Mouse (Mus musculus): ENCODE data around the gene Mtg2.

Gene Mtg2

DNA sequence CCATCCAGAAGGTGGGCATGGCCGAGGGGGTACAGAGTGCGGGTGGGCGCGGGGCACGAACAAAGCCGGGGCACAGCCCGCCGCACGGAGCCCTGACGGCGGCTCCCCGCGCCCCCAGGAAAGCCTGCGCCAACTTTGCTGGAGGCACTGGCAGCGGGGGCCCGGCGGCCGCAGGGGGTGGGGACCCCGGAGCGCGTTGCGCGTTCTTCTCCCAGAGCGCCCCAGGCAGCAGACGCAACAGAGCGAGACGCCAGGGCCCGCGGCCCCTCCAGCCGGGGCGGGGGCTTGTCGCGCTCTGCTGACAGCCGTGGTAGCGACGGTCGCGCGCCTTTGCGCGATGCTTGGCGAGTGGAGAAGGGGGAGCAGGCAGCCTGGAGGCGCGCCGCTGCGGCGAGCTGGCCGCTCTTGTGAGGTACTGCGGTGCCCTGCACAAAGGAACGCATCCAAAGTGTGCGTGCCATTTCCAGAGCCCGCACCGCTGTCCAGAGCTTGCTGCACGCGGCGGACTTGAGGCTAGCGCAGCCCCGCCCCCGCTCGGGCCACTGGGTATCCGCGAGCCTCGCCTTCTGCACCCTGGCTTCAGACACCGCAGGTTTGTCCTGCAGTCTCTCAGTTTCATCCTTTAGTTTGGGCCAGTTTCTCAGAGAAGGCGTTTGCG lies 27.4 kb upstream of the Mtg2 start:
- CTCF ChIA-PET, result interaction anchor here (0.6 to 2.4 kb wide), 9 partner anchors 8 to 184 kb away, joined by 3 to 35 read pairs (median 5); partner anchors contain the start of gene Mtg2 (in 1 of the 4)
- POLR2A ChIA-PET, result interaction anchor here (0.6 to 9.8 kb wide), 58 partner anchors 7 to 678 kb away, joined by 3 to 99 read pairs (median 4); partner anchors contain the start of genes Lsm14b (in 4 of the 4), Mtg2 (in 3 of the 4), Osbpl2 (in 3 of the 4) and Hrh3 (in 1 of the 4)

GRCm38 (mm10) chr2:180045283-180045682 lies 25.1 kb upstream of the Mtg2 start:
- CTCF ChIA-PET, result interaction anchor here (0.6 to 1.6 kb wide), 7 partner anchors 19 to 830 kb away, joined by 3 to 5 read pairs (median 3); no protein-coding TSS in a partner anchor
- POLR2A ChIA-PET, result interaction anchor here in 2 of 4 experiments (1.2 to 7.5 kb wide), 5 partner anchors 10 to 84 kb away, joined by 3 to 95 read pairs (median 5); partner anchors contain the start of genes Lsm14b (in 1 of the 2) and Mtg2 (in 1 of the 2)

GRCm38 (mm10) chr2:180047580-180047979 lies 22.8 kb upstream of the Mtg2 start:
- ChIA-PET CTCF (interaction anchor here in 3 of 4 experiments (0.7 to 1.4 kb wide), 5 partner anchors 9 to 127 kb away, joined by 3 to 7 read pairs (median 3); no protein-coding TSS in a partner anchor), POLR2A (interaction anchor here in 2 of 4 experiments (0.9 to 2.3 kb wide), 2 partner anchors 23 to 187 kb away, joined by 3 to 7 read pairs; partner anchors contain the start of gene Mtg2 (in 1 of the 2))

DNA sequence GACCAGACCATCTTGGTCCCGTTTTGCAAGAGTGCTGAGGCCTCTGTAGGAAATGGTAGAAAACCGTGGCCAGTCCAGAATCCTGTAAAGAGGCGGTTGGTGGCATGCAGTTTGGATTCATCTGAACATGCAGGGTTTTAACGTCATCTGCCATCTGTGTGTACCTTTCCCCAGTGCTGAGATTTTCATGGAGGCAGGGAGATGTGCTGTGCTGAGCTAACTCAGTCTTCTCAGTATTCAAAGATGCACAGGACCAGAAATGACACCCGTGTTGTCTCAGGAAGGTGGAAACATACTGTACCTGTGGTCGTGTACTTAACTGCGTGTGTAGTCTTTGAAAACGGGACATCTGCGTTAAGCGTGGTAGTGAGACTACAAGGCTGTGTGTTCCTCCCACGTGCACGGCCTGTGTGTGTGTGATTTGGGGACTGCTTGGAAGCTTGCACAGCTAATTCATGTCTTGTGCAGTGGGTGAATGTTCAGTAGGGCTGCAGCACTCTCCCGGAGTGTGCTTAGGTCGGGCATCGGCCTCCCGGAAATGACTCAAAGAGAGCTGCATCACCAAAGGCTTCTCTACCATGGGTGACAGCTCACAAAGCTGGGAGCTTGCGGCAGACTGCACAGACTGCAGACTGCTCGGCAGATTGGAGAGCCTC lies 22.3 kb upstream of the Mtg2 start:
- CTCF ChIA-PET, result interaction anchor here in 2 of 4 experiments (0.7 to 5.5 kb wide), 5 partner anchors 8 to 126 kb away, joined by 3 to 42 read pairs (median 3); no protein-coding TSS in a partner anchor
- POLR2A ChIA-PET, result interaction anchor here in 1 of 4 experiments (0.7 to 1.4 kb wide), 5 partner anchors 9 to 187 kb away, joined by 3 to 5 read pairs (median 3); partner anchors contain the start of gene Mtg2

DNA sequence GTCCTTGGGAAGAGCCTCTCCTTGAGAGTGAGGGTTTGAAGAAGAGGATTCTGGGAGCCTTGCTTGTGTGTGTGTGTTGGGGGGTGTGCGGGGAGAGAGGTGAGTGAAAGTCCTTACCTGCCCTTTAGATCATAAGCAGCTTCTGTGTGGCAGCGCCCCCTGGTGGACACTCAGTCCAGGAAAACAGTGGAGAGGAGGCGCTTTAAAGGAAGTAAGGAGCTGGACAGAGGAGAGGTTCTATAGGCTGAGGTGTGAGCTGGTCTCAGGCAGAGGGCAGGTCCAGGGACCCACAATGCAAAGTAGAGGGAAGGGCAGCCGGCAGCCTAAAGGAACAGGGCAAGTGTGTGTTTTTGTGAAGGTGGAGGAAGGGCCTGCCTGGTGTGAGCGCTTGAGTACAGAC lies 19.4 kb upstream of the Mtg2 start:
- CTCF ChIA-PET, result interaction anchor here (0.5 to 5.5 kb wide), 183 partner anchors 8 to 1428 kb away, joined by 3 to 42 read pairs (median 4); partner anchors contain the start of genes Mtg2 (in 4 of the 4), Psma7 (in 4 of the 4), Ss18l1 (in 4 of the 4) and Hrh3 (in 2 of the 4)
- POLR2A ChIA-PET, result interaction anchor here (0.5 to 2.7 kb wide), 27 partner anchors 9 to 206 kb away, joined by 3 to 22 read pairs (median 5); partner anchors contain the start of genes Mtg2 (in 3 of the 4), Psma7 (in 3 of the 4), Ss18l1 (in 3 of the 4) and Rps21 (in 2 of the 4)

DNA sequence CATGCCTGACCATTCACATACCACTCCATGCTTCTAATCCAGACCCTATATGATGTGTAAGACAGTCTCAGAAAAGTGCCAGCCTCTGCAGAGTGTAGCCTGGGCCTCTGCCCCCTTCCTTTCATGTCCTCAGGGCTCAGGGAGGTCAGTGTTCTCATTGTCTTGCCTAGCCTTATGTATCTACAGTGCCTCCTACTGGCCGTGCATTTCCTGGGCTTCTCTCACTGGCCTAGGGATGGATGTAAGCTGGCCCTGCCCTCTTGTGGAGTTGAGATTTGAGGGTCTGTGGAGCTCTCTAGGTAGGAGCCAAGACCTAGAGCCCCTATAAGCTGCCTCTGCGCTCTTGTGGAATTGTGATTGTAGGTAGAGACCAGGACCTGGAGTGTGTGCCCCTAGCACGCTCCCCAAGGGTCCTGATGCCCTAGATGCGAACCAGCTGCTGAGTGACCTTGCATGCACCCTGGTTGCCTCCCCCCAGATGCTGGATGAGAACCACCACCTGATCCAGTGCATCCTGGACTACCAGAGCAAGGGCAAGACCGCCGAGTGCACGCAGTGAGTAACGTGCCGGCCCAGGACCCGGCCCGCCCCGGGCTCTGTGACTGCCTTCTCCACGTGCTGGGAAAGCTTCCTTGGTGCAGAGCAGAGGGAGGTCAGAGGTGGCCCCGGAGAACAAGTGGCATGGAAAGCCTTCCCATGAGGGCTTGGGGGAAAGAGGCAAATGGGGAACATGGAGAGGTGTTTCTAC lies 18.2 kb upstream of the Mtg2 start:
- CTCF ChIA-PET, result interaction anchor here (0.5 to 5.5 kb wide), 55 partner anchors 8 to 1612 kb away, joined by 3 to 42 read pairs (median 6); partner anchors contain the start of genes Hrh3 (in 2 of the 4), Mtg2 (in 2 of the 4), Psma7 (in 2 of the 4) and Ss18l1 (in 2 of the 4)
- POLR2A ChIA-PET, result interaction anchor here in 3 of 4 experiments (0.6 to 2.7 kb wide), 15 partner anchors 9 to 158 kb away, joined by 3 to 22 read pairs (median 6); partner anchors contain the start of genes Psma7 (in 3 of the 3), Ss18l1 (in 3 of the 3), Lsm14b (in 1 of the 3) and Mtg2 (in 1 of the 3)

- POLR2A ChIA-PET, result interaction anchor here (0.6 to 2.8 kb wide), 4 partner anchors 11 to 107 kb away, joined by 3 to 22 read pairs (median 9); partner anchors contain the start of genes Psma7 (in 2 of the 4), Ss18l1 (in 2 of the 4) and Mtg2 (in 1 of the 4)
- CTCF ChIA-PET, result interaction anchor here (0.8 to 5.5 kb wide), 12 partner anchors 11 to 198 kb away, joined by 3 to 42 read pairs (median 4); partner anchors contain the start of genes Psma7 (in 1 of the 4) and Ss18l1 (in 1 of the 4)
These were observed 17.4 kb upstream of the Mtg2 start for GRCm38 (mm10) chr2:180053001-180053400.

DNA sequence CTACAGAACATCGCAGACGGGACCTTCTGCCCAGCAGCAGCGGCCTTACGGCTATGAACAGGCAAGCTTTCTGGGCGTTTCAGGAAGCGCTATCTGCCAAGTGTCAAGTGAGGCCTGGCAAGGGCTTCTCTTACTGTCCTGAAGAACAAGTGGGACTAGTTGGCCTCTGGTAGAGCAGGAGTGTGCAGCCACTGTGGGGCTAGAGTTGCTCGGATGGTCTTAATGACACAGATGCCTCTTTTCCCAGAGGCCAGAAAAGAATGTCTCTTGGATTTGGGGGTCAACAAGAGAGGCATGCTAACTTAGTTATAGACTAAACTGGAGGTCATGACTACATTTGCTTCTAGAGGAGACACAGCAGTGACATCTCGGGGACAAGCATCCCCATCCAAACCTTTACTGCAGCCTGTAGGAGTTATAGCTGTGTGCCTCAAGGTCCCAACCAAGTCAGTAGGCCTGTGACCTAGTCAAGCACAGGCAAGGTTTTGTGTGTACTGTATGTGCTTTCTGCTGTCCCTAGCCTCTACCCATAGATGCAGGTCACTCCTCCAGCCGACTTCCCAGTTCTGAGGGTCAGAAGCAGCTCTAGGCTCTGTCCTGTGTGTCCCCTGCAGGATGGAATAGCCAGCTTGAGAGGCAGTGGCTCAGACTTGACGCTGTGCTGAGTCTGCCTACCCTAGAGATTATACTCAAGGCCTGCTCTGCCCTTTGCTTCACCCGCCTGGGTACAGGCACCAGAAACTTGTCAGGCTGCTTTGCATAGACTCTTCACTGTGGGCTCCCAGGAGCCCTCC lies 6.9 kb upstream of the Mtg2 start:
- ChIA-PET CTCF (interaction anchor here (0.9 to 3.8 kb wide), 6 partner anchors 11 to 13 kb away, joined by 3 to 15 read pairs (median 4); no protein-coding TSS in a partner anchor), POLR2A (no interaction called here)

GRCm38 (mm10) chr2:180069770-180070480 lies 463 bp upstream of the Mtg2 start:
- CTCF ChIA-PET, result interaction anchor here (0.6 to 2.2 kb wide), 14 partner anchors 10 to 219 kb away, joined by 3 to 14 read pairs (median 4); partner anchors contain the start of genes Hrh3 (in 1 of the 4), Psma7 (in 1 of the 4), Rbbp8nl (in 1 of the 4) and Ss18l1 (in 1 of the 4)
- POLR2A ChIA-PET, result interaction anchor here (0.5 to 5.0 kb wide), 58 partner anchors 9 to 762 kb away, joined by 3 to 62 read pairs (median 4); partner anchors contain the start of genes Psma7 (in 3 of the 4), Ss18l1 (in 3 of the 4), Hrh3 (in 2 of the 4) and Lsm14b (in 2 of the 4)

DNA sequence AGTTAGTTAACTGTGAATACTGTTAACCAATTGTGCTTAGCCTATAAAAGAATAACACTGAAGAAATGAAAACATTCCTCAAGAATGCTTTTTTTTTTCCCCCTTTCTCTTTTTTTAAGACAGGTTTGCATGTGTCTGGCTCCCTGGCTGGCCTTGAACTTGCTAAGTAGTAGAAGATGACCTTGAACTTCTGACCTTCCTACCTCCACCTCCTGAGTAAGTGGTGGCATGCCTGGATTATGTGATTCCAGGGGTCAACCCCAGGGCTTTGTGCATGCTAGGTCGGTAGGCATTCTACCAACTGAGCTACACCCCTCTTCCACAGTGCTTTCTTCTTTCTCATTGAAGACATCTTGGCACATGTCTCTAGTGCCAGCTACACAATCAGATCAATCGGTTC lies 1.3 kb downstream of the Mtg2 start:
- POLR2A ChIA-PET, result interaction anchor here (0.5 to 5.0 kb wide), 15 partner anchors 10 to 186 kb away, joined by 3 to 62 read pairs (median 7); partner anchors contain the start of genes Lsm14b (in 1 of the 4), Psma7 (in 1 of the 4) and Ss18l1 (in 1 of the 4)
- CTCF ChIA-PET, result interaction anchor here in 2 of 4 experiments (1.5 to 2.2 kb wide), 4 partner anchors 9 to 33 kb away, joined by 5 to 12 read pairs (median 6); partner anchors contain the start of gene Hrh3 (in 1 of the 2)

- ChIA-PET POLR2A (interaction anchor here in 1 of 4 experiments (0.7 kb wide), 1 partner anchor 185 kb away, joined by 4 read pairs; no protein-coding TSS in a partner anchor), CTCF (interaction anchor here in 1 of 4 experiments (0.6 kb wide), 1 partner anchor 1223 kb away, joined by 3 read pairs; no protein-coding TSS in a partner anchor)
These were observed 2.5 kb downstream of the Mtg2 start for GRCm38 (mm10) chr2:180072886-180073285.

DNA sequence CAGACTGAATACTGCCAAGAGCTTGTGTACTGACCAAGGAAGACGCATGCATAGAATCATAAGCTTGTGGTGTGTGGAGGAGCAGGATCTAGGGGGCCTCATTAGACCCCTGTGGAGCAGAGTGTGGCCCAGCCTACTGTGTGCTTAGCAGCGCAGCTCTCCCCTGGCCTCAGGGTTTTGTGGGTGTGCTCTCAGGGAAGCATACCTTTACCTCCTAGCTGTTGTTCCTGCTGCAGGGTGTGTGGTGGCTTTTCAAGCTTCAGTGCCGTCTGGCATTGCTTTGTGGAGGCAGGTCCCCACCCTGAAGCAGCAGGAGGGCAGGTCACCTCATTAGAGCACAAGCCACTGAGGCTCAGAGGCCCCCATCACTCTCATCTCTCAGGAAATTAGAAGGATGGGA lies 7.2 kb downstream of the Mtg2 start:
- POLR2A ChIA-PET, result interaction anchor here (0.5 to 3.3 kb wide), 32 partner anchors 9 to 198 kb away, joined by 3 to 22 read pairs (median 4); partner anchors contain the start of genes Rps21 (in 2 of the 4), Hrh3 (in 1 of the 4), Lsm14b (in 1 of the 4) and Osbpl2 (in 1 of the 4)

GRCm38 (mm10) chr2:180080680-180081079 lies 10.3 kb downstream of the Mtg2 start:
- ChIA-PET CTCF (interaction anchor here in 3 of 4 experiments (0.6 to 2.4 kb wide), 8 partner anchors 10 to 195 kb away, joined by 3 to 12 read pairs (median 6); partner anchors contain the start of genes Mtg2 (in 2 of the 3), Psma7 (in 1 of the 3) and Ss18l1 (in 1 of the 3)), POLR2A (interaction anchor here (0.5 to 9.3 kb wide), 20 partner anchors 10 to 195 kb away, joined by 3 to 62 read pairs (median 3); partner anchors contain the start of genes Mtg2 (in 4 of the 4), Osbpl2 (in 2 of the 4), Hrh3 (in 1 of the 4) and Lsm14b (in 1 of the 4))

More for the DNA sequence above, 7.2 kb downstream of the Mtg2 start:
- CTCF ChIA-PET, result interaction anchor here in 3 of 4 experiments (0.6 to 4.4 kb wide), 7 partner anchors 8 to 797 kb away, joined by 3 to 21 read pairs (median 5); no protein-coding TSS in a partner anchor

DNA sequence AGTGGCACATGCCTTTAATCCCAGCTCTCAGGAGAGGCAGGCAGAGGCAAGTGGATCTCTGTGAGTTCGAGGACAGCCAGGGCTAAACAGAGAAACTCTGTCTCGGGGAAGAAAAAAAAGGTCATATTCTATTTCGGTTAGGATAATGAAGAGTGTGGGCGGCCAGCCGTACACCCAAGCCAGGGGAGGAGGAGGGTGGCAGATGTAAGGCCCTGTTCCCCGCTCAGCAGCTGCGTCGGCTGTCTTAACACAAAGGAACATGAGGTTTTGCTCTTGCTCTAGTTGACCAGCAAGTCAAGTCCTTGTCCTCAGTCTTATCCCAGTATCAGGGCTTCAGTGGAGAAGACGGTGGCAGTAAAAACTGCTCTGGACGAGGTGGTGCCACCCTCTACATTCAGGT lies 12.7 kb downstream of the Mtg2 start:
- ChIA-PET CTCF (interaction anchor here in 2 of 4 experiments (0.8 to 2.5 kb wide), 3 partner anchors 18 to 32 kb away, joined by 4 to 5 read pairs (median 4); no protein-coding TSS in a partner anchor), POLR2A (interaction anchor here in 2 of 4 experiments (0.5 to 9.3 kb wide), 8 partner anchors 12 to 95 kb away, joined by 3 to 62 read pairs (median 4); partner anchors contain the start of genes Mtg2 (in 2 of the 2) and Osbpl2 (in 2 of the 2))
